Mouse (Mus musculus) spleen, postnatal 14 days (tissue): ENCODE measurements at regions not wholly inside any gene's neighbourhood (a gene's known extent, or its start where the extent isn't known, plus 50 kb on each side); places are given as distances from the start of the nearest gene placed in this dataset.
"Not testable (repeated sequence)": the region's sequence is repeated elsewhere in the genome, so short reads cannot be mapped to it uniquely, and the experiment has no call there.

Experiments
- DNase-seq, 2 experiments: peaks; one replicate each; pipeline ENCODE4 v3.0.0; 2021 to 2022; ENCODE audit warnings: low spot score in 2 of 2

DNA sequence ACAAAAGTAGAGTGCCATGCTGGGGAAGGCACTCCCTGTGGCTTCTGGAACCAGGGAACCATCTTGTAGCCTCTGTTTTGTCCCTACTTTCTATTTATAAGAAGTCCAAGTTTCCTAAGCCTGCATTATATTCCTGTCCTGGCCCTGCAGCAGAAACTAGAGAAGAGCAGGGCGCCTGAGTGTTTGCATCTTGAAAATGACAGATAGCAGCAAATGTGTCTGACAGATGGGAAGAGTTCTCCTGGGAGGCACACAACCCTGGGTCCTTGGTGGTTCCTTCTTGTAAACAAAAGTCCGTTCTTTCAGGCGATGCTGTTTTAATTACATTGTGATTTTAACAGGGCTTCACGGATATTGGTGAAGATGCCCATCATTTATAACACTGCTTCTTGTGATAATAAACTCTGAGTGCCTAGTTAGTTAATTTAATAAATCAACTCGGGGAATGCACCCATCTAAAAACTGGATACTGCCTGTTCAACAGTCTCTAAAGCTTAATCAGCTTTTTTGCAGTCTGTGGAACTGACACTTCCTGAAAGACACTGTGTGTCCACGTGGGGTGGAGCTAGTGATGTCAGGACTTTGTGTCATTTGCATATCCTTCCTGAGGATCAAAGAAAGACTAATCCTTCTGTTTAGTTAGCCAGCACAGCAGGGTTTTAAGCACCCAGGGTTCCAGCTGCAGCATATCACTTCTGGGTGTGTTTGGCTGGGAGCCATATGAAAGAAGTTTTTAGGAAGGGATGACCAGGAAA lies 188.3 kb upstream of the Ccdc54 start:
- no peak for DNase-seq

GRCm38 (mm10) chr16:50774699-50775098 lies 183.7 kb upstream of the Ccdc54 start:
- not testable (repeated sequence) for DNase-seq

GRCm38 (mm10) chr16:50766055-50766770 lies 175.3 kb upstream of the Ccdc54 start:
- no peak for DNase-seq

GRCm38 (mm10) chr16:50762096-50762495 lies 171.1 kb upstream of the Ccdc54 start:
- no peak for DNase-seq

GRCm38 (mm10) chr16:50759979-50760378 lies 169.0 kb upstream of the Ccdc54 start:
- no peak for DNase-seq

DNA sequence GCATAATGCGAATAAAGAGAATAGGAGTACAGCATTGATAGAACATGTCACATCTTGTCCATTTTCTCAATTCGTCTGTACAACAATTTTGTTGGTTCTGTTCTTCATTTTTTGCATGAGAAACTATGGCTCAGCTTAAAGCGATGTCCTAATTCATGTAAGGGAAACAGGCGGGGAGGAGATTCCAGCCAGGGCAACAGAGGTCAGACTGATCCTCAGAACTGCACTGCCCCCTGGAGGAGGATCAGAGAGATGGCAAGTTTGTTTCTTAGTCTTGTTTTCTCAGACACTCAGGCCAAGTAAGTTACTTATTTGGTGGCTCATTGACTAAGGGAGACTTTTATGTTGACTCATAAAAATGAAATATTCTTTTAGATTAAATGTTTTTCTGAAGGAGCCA lies 165.7 kb upstream of the Ccdc54 start:
- DNase-seq = no peak

GRCm38 (mm10) chr16:50753612-50754389 lies 162.8 kb upstream of the Ccdc54 start:
- no peak for DNase-seq

- no peak for DNase-seq
Observed at GRCm38 (mm10) chr16:50753046-50753445, 162.1 kb upstream of the Ccdc54 start.

DNA sequence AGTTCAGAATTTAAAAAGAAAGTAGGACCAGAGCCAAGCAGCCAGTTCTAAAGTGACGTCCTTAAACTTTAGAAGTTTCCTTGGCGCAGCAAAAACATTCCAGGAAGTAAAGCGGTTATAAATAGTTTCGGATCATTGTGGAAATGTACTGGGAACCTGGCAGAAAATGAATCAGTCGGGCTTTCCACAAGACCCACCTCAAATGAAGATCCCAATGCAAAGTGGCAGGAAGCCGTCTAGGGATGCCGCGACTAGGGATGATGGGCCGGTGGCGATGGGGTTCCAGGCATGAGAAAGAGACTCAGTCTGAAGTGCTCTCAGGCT lies 161.3 kb upstream of the Ccdc54 start:
- no peak for DNase-seq

- DNase-seq = no peak
Observed at GRCm38 (mm10) chr16:50751495-50752276, 160.7 kb upstream of the Ccdc54 start.

DNA sequence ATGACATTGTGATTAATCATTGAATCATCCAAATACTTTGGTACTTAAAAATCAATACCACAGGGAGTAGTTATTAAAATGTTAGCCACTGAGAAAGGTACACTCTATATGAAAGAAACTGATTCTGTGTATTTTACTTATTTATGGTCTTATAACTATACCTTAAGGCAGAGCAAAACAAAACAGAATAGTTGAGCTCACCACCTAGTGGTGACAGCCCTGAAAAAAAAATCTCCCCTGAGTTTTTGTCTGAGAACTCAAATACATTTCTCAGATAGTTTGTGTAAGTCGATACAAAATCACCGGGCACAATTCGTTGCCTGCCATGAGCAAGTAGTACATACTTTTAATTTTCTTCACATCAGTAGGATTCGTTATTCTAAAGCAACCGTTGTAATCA lies 156.7 kb upstream of the Ccdc54 start:
- DNase-seq = no peak

DNA sequence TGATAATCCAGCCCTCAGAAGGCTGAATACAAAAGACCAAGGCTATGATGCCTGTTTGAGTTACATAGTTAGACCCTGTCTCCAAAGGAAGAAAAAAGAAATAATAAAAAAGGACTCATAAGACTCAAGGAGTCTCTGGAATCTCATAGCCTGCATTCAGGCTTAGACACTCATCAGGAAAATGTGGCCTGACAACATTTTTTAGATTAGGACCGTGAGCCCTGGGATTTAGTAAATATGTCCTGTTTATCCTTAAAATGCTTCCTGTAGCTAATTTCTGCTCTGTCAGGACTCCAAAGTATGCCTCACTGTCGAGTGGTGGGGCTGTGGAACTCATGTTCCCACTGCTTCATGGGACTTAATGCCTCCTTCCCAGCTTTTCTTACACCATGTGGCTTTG lies 154.8 kb upstream of the Ccdc54 start:
- DNase-seq = no peak

GRCm38 (mm10) chr16:50737396-50737843 lies 146.5 kb upstream of the Ccdc54 start:
- DNase-seq = peak in 1 of 2 experiments; percentile 6

DNA sequence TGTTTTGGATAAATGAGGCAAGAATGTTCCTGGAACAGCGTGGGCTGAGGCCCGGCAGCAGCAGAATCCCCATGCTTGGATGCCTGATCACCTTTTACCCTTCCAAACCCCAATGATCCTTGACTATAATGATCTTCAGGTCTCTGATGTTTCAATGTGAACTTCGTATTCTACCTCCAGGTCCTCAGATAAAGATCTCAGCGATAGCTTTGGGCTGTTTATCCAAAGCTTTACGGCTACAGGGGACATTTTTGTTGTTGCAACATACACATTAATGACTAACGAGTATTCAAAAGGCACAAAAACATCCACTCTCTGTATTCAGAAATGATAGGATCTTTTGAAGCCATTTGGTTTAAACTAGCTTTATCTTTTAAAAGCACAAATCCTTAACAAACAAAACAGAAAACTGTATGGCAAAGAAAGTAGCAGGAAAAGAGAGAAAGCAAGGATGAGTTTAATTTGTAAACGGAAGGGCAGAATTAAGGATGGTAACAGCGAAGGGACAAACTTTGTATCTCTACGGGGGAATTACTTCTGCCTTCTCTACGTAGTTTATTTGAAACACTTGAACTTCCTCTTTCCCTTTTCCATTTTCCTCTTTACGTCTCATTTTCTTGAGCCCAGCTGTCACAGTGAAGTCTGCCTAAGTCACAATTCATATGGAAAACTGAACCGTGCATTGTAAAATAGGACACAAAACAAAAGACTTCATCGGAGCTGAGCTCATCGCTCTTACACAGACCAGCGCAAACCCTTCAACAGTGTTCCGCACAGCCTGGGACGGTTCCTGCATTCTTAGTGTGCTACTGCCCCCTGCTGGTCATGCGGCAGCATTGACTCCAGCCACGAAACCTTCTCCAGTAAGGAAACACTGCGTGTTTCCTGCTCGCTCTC lies 145.4 kb upstream of the Ccdc54 start:
- DNase-seq = peak; percentile 61 to 82

- no peak for DNase-seq
Observed at GRCm38 (mm10) chr16:50733359-50733758, 142.4 kb upstream of the Ccdc54 start.

GRCm38 (mm10) chr16:50732082-50733006 lies 141.4 kb upstream of the Ccdc54 start:
- peak; percentile 75 to 81 for DNase-seq

GRCm38 (mm10) chr16:50729341-50729740 lies 138.4 kb upstream of the Ccdc54 start:
- no peak for DNase-seq

DNA sequence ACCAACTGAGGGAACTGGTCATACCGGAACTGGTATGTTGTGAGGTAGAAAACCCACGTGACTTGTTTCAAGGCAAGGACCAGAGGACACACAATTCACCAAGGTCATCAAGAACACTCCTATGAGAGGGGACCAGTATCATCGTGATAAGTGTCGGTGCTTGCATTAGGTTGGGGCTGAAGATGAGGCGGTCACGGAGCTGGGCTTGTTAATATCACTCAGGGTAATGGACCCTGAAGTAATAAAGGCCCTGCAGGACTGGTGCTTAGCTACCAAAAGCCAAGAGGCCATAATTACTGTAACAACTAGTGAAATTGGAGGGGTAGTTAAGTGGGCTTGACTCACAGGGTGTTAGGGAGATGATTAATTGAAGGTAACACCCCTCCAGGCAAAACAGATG lies 132.2 kb upstream of the Ccdc54 start:
- no peak for DNase-seq

DNA sequence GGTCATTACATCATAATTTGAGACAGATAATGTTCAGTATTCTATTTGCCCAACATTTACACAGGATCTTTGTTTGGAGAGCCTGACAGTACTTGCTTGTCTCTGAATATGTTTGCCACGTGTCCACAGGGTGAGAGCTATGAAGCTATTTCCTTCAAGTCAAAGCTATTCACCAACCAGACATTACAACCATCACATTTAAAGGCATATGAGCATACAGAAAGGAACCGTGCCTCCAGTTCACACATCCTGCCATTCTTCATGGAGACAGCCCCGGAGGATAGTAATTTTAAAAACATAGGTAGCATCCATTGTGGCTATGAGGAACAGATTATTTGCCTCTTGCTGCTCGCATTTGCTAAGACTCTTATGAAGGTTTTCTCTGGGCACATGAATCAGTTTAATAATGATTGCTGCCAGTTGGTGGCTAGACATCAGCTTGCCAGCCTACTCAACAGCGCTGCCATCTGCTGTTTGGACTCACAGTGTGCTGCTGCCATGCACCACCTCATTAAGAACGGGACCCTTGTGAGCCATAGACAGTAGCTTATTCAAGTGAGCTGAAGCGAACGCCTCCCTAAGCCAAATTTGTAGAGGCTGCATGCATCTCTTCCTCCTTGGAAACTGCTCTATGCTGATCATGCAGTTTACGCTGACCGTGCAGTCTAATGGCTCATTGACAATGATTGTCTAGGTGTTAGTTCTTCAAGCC lies 126.5 kb upstream of the Ccdc54 start:
- DNase-seq = no peak
